In the genomic region with DNA sequence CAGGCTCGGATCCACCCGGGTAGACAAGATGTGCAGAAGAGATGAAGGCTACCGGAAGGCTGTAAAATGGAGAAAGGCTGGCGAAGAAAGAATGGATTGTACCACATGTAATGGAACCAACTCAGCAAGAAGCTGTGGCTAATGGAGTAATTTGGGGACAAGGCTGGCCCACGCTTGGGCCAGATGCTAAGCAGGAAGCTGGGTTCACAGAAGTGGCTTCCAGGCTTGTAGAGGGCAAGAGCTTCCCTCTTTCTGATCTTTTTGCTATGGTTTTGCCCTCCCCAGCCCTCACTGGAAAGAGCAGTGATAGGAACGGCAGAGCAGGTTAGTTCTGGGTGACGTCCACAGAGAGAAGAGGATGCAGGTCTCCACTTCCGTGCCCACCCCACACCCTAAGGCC, we compare ENCODE assay signal across 27 mouse cellular contexts.
DNase-seq lines count a peak whose midpoint lies in the region; ATAC-seq lines count a peak whose summit lies in the region.
"Had no signal": no experiment of that assay in that cellular context is flagged by ENCODE, and none has a peak within 500 bp of the region (broad histone marks: within the 10 kb centered on the region; RNA-seq: fewer than 3 reads in every experiment).

No protein-coding gene starts in this region.

- peak; percentile 32 for DNase-seq in forebrain, embryonic 11.5 days (ENCODE audit: low spot score)
- DNase-seq in intestine, embryonic 14.5 days (ENCODE audit: low spot score), result peak; percentile 44
- no peak for DNase-seq in adrenal gland, adult 18-20 months (ENCODE audit: low spot score in 2 of 2)
- DNase-seq in ovary, postnatal 14 days (ENCODE audit: low spot score), result no peak
- DNase-seq: adrenal gland, adult 2 months; adrenal gland, postnatal 10 days; adrenal gland, postnatal 25 days; B cell, adult 2 months; cerebellum, adult 11 months; cerebellum, adult 18-20 months; cerebellum, adult 8-10 months; cerebellum, adult 9-11 months; cerebellum, postnatal 14 days; cerebellum, postnatal 36 days; forebrain, postnatal 0 days had no signal

- H3K27ac ChIP-seq in forebrain, embryonic 11.5 days (ENCODE audit: low read depth, low read length), result no peak overlapping the region
- H3K27ac ChIP-seq in forebrain, embryonic 12.5 days, result no peak overlapping the region
- H3K27ac ChIP-seq in intestine, embryonic 14.5 days (ENCODE audit: low read depth), result no peak overlapping the region
- no peak overlapping the region for H3K27ac ChIP-seq in intestine, embryonic 15.5 days
- H3K27ac ChIP-seq: embryonic facial prominence, embryonic 10.5 days; embryonic facial prominence, embryonic 12.5 days; forebrain, embryonic 13.5 days; forebrain, embryonic 15.5 days had no signal

- no peaks in the 10 kb centered on the region for H3K36me3 ChIP-seq in forebrain, embryonic 11.5 days (ENCODE audit: control insufficient read depth, insufficient read depth, low read length)
- H3K36me3 ChIP-seq in forebrain, embryonic 12.5 days (replicated peaks), result no peaks in the 10 kb centered on the region
- H3K36me3 ChIP-seq in intestine, embryonic 14.5 days (ENCODE audit: control insufficient read depth, insufficient read depth, low read length), result no peaks in the 10 kb centered on the region
- H3K36me3 ChIP-seq in intestine, embryonic 15.5 days, result no peaks in the 10 kb centered on the region
- H3K36me3 ChIP-seq: embryonic facial prominence, embryonic 10.5 days; embryonic facial prominence, embryonic 12.5 days; forebrain, embryonic 15.5 days had no signal

- no peak overlapping the region for H3K4me3 ChIP-seq in forebrain, embryonic 11.5 days (ENCODE audit: low read depth, low read length)
- no peak overlapping the region for H3K4me3 ChIP-seq in forebrain, embryonic 12.5 days (replicated peaks)
- H3K4me3 ChIP-seq in intestine, embryonic 14.5 days (ENCODE audit: low read depth, low read length), result no peak overlapping the region
- H3K4me3 ChIP-seq in intestine, embryonic 15.5 days (replicated peaks), result no peak overlapping the region
- H3K4me3 ChIP-seq: embryonic facial prominence, embryonic 10.5 days; embryonic facial prominence, embryonic 12.5 days; forebrain, embryonic 13.5 days; forebrain, embryonic 15.5 days had no signal

- H3K4me2 ChIP-seq in forebrain, embryonic 11.5 days (ENCODE audit: low read depth, low read length, severe bottlenecking), result no peak overlapping the region
- H3K4me2 ChIP-seq in forebrain, embryonic 12.5 days, result no peak overlapping the region
- no peak overlapping the region for H3K4me2 ChIP-seq in intestine, embryonic 14.5 days (ENCODE audit: low read length)
- H3K4me2 ChIP-seq in intestine, embryonic 15.5 days (replicated peaks), result no peak overlapping the region
- H3K4me2 ChIP-seq: embryonic facial prominence, embryonic 12.5 days; forebrain, embryonic 13.5 days; forebrain, embryonic 15.5 days had no signal

- no peak for ATAC-seq in forebrain, embryonic 11.5 days (replicated peaks; ENCODE audit: low FRiP score)
- ATAC-seq in forebrain, embryonic 12.5 days (ENCODE audit: low FRiP score), result no peak
- ATAC-seq in intestine, embryonic 14.5 days (replicated peaks; ENCODE audit: low FRiP score, low TSS enrichment, low read depth), result no peak
- no peak for ATAC-seq in intestine, embryonic 15.5 days
- ATAC-seq in hematopoietic stem cell, adult 5-6 weeks (replicated peaks in 1 of 2; ENCODE audit: insufficient read depth in 1 of 2, low FRiP score in 2 of 2, low TSS enrichment in 1 of 2, low read depth in 1 of 2, poor library complexity in 2 of 2, severe bottlenecking in 2 of 2), result peak; percentile 22 to 29; a peak in 1 of 4 replicates
- ATAC-seq: activated CD4-positive, CD25-positive, alpha-beta regulatory T cell, adult 4 months; CD4-positive, CD25-positive, alpha-beta regulatory T cell, adult 4 months; forebrain, embryonic 13.5 days; forebrain, embryonic 15.5 days; forebrain, postnatal 0 days; Patski had no signal

- no peak overlapping the region for H3K9ac ChIP-seq in forebrain, embryonic 11.5 days (ENCODE audit: low read length)
- no peak overlapping the region for H3K9ac ChIP-seq in forebrain, embryonic 12.5 days
- no peak overlapping the region for H3K9ac ChIP-seq in intestine, embryonic 14.5 days (ENCODE audit: low read length)
- no peak overlapping the region for H3K9ac ChIP-seq in intestine, embryonic 15.5 days
- H3K9ac ChIP-seq: embryonic facial prominence, embryonic 12.5 days; forebrain, embryonic 13.5 days; forebrain, embryonic 15.5 days; forebrain, postnatal 0 days had no signal

- H3K4me1 ChIP-seq in forebrain, embryonic 11.5 days (replicated peaks; ENCODE audit: control insufficient read depth, insufficient read depth, low read length), result no peaks in the 10 kb centered on the region
- H3K4me1 ChIP-seq in forebrain, embryonic 12.5 days, result no peaks in the 10 kb centered on the region
- no peaks in the 10 kb centered on the region for H3K4me1 ChIP-seq in intestine, embryonic 14.5 days (replicated peaks; ENCODE audit: control insufficient read depth, insufficient read depth, low read length)
- H3K4me1 ChIP-seq in intestine, embryonic 15.5 days (replicated peaks), result no peaks in the 10 kb centered on the region
- H3K4me1 ChIP-seq: embryonic facial prominence, embryonic 10.5 days; forebrain, embryonic 13.5 days; forebrain, embryonic 15.5 days had no signal

- no peaks in the 10 kb centered on the region for H3K9me3 ChIP-seq in forebrain, embryonic 11.5 days (ENCODE audit: control insufficient read depth, low read length)
- no peaks in the 10 kb centered on the region for H3K9me3 ChIP-seq in forebrain, embryonic 12.5 days
- no peaks in the 10 kb centered on the region for H3K9me3 ChIP-seq in intestine, embryonic 14.5 days (ENCODE audit: control insufficient read depth, low read length)
- H3K9me3 ChIP-seq in intestine, embryonic 15.5 days, result no peaks in the 10 kb centered on the region
- H3K9me3 ChIP-seq: embryonic facial prominence, embryonic 10.5 days; embryonic facial prominence, embryonic 12.5 days; forebrain, embryonic 13.5 days; forebrain, embryonic 15.5 days; G1E had no signal

- 93% methylated on average over 8 of the region's 8 CpGs for WGBS in forebrain, embryonic 11.5 days
- WGBS in forebrain, embryonic 12.5 days, result 87% methylated on average over 8 of the region's 8 CpGs
- WGBS in intestine, embryonic 14.5 days, result 90% methylated on average over 8 of the region's 8 CpGs
- whole genome bisulfite sequencing in intestine, embryonic 15.5 days, result 87% methylated on average over 8 of the region's 8 CpGs

- no peaks in the 10 kb centered on the region for H3K27me3 ChIP-seq in forebrain, embryonic 11.5 days (ENCODE audit: control insufficient read depth, insufficient read depth, low read length)
- no peaks in the 10 kb centered on the region for H3K27me3 ChIP-seq in forebrain, embryonic 12.5 days
- H3K27me3 ChIP-seq in intestine, embryonic 14.5 days (replicated peaks; ENCODE audit: control insufficient read depth, insufficient read depth, low read length), result no peaks in the 10 kb centered on the region
- H3K27me3 ChIP-seq in intestine, embryonic 15.5 days (replicated peaks), result no peaks in the 10 kb centered on the region
- H3K27me3 ChIP-seq: CH12.LX; embryonic facial prominence, embryonic 12.5 days; forebrain, embryonic 13.5 days; forebrain, embryonic 15.5 days had no signal

Comparison
In these comparisons a context has a peak if more than half of its experiments do, and no peak if none do; other contexts are left out.
1. ATAC-seq: peak in hematopoietic stem cell, adult 5-6 weeks (2 of 2); none in forebrain, embryonic 11.5 days (single experiment), forebrain, embryonic 12.5 days (single experiment), intestine, embryonic 14.5 days (single experiment) and intestine, embryonic 15.5 days (single experiment).
2. DNase-seq: peak in forebrain, embryonic 11.5 days (single experiment) and intestine, embryonic 14.5 days (single experiment); none in adrenal gland, adult 18-20 months (0 of 2) and ovary, postnatal 14 days (single experiment).